Mouse (Mus musculus): ENCODE measurements around the gene Vrk1. TPM values are rescaled to one million over a fixed set of nuclear protein-coding genes. Genes with fewer than 3 reads are reported as not detected.

Vrk1 gene
- total and polyA plus RNA-seq, 3 experiments = 87.0 to 144 (median 101) TPM

DNA sequence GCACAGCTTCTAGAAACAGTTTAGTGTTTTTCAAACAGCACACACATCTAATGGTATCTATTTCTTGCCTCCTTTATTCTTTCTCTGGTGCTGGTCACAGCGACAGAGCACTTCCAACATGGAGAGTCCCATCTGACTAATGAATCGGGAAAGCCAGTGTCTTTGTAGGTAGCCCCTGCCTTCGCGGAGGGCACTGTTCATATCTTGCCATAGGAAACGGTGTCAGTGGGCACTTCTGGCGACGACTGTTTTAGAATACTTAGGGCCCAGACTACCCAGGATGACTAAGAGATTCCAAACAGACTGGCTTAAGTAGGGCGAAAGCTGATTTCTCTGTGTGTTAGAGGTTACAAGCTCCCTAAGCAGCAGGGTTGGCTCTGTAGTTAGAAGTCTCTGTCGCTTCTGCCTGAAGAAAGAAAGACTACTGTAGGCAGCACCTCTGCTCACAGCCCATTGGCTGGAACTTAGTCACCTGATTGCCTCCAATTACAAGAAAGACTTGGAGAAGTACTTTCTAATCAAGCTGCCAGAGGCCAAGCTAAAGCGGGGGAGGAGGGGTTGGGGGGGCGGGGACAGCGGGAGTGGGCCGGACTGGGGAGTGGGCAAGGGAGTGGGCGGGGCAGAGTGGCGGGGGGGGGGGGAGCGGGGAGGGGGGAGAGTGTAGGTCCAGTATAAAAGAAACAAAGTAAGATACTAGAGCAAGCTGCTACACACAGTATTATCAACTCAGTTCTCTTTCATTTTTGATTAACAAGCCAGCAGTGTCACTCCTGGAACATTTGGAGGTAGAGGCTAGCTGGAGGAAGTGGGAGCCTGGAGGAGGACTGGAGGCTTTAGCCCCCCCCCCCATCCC lies 28.7 kb upstream of the Vrk1 start (continued):
- no peak for TF ChIP-seq BHLHE40 (IDR thresholded peaks at IDR 0.05; ENCODE audit: borderline replicate concordance, low read depth, low read length)
- TF ChIP-seq MXI1 (IDR thresholded peaks at IDR 0.05; ENCODE audit: low read depth, low read length) = no peak
- TF ChIP-seq TCF12 (IDR thresholded peaks at IDR 0.05; ENCODE audit: low read depth, low read length) = peak; percentile 37; the same call in 1 of the 2 replicates
- TF ChIP-seq ZKSCAN1 (IDR thresholded peaks at IDR 0.05; ENCODE audit: low read depth, low read length) = no peak
- TF ChIP-seq RAD21 (IDR thresholded peaks at IDR 0.05; ENCODE audit: low read depth, low read length) = no peak
- peak; percentile 91 for TF ChIP-seq USF1 (IDR thresholded peaks at IDR 0.05; ENCODE audit: low read depth, low read length)
- no peak for TF ChIP-seq UBTF (IDR thresholded peaks at IDR 0.05; ENCODE audit: borderline replicate concordance, insufficient read depth, low read depth, low read length)
- peak; percentile 54; the same call in 1 of the 2 replicates for TF ChIP-seq POLR2AphosphoS2 (IDR thresholded peaks at IDR 0.05; ENCODE audit: low read length)
- no peak for TF ChIP-seq GABPA (IDR thresholded peaks at IDR 0.05; ENCODE audit: low read depth, low read length)
- no peak for TF ChIP-seq ZNF384 (IDR thresholded peaks at IDR 0.05; ENCODE audit: low read depth, low read length)
- TF ChIP-seq JUND (IDR thresholded peaks at IDR 0.05; ENCODE audit: low read depth, low read length) = no peak

DNA sequence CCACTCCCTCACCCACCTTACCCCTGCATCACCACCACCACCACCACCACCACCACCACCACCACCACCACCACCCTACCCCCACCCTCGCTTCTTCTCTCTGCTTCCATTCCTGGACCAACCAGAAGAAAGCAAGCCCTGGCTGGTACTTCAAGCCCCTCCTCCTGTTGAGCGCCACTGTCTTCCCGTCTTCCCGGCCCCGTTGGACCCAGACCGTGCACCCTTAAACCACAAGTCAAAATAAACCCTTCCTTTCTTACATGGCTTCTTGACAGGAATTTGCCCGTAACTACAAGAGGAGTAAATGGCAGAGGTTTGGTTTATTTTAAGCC lies 28.1 kb upstream of the Vrk1 start:
- Histone ChIP-seq H3K27me3 (ENCODE audit: control insufficient read depth in 1 of 2, insufficient read depth in 2 of 2, low read length in 2 of 2) (no peaks in the 10 kb centered on the region), H3K79me2 (ENCODE audit: control insufficient read depth, insufficient read depth, low read length, poor library complexity) (no peaks in the 10 kb centered on the region), H3K9ac (ENCODE audit: control insufficient read depth, low read depth, low read length, poor library complexity, severe bottlenecking) (no peak overlapping the region), H3K4me3 (ENCODE audit: control insufficient read depth in 1 of 2, insufficient read depth in 1 of 2, low read depth in 2 of 2, low read length in 2 of 2) (peak overlapping the region; percentile 17 to 61; a peak in 3 of 4 replicates), H3K36me3 (ENCODE audit: control insufficient read depth in 1 of 2, insufficient read depth in 2 of 2, low read length in 2 of 2) (no peaks in the 10 kb centered on the region), H3K4me1 (ENCODE audit: control insufficient read depth in 1 of 2, insufficient read depth in 2 of 2, low read length in 2 of 2) (no peaks in the 10 kb centered on the region; a peak in 1 of 4 replicates), H3K27ac (ENCODE audit: control insufficient read depth, low read depth, low read length) (no peak overlapping the region), H3K9me3 (replicated peaks; ENCODE audit: insufficient read depth, low read length) (no peaks in the 10 kb centered on the region)
- no peak for TF ChIP-seq ZMIZ1 (IDR thresholded peaks at IDR 0.05; ENCODE audit: low read depth, low read length)
- TF ChIP-seq CHD2 (IDR thresholded peaks at IDR 0.05; ENCODE audit: low read length) = no peak
- no peak for TF ChIP-seq UBTF (IDR thresholded peaks at IDR 0.05; ENCODE audit: borderline replicate concordance, insufficient read depth, low read depth, low read length)
- TF ChIP-seq POLR2A (IDR thresholded peaks at IDR 0.05; ENCODE audit: control insufficient read depth in 1 of 2, insufficient read depth in 1 of 2, low read depth in 1 of 2, low read length in 2 of 2, poor library complexity in 1 of 2) = no peak
- TF ChIP-seq ZC3H11A (IDR thresholded peaks at IDR 0.05; ENCODE audit: low read depth, low read length) = no peak
- TF ChIP-seq KAT2A (conservative IDR thresholded peaks at IDR 0.05; ENCODE audit: low read depth, low read length) = no peak
- TF ChIP-seq NRF1 (IDR thresholded peaks at IDR 0.05; ENCODE audit: insufficient read depth, low read depth, low read length, poor library complexity, severe bottlenecking) = no peak
- TF ChIP-seq BHLHE40 (IDR thresholded peaks at IDR 0.05; ENCODE audit: borderline replicate concordance, low read depth, low read length) = no peak
- peak; percentile 59 for DNase-seq (ENCODE audit: low read depth, low spot score)
